Mouse (Mus musculus): ENCODE measurements around the gene Scn2a. TPM values are rescaled to one million over a fixed set of nuclear protein-coding genes. Genes with fewer than 3 reads are reported as not detected.
A peak's percentile ranks its signal among the peaks of the same experiment; 100 is the strongest.

Gene Scn2a
- total and polyA plus RNA-seq, 3 experiments = not detected

DNA sequence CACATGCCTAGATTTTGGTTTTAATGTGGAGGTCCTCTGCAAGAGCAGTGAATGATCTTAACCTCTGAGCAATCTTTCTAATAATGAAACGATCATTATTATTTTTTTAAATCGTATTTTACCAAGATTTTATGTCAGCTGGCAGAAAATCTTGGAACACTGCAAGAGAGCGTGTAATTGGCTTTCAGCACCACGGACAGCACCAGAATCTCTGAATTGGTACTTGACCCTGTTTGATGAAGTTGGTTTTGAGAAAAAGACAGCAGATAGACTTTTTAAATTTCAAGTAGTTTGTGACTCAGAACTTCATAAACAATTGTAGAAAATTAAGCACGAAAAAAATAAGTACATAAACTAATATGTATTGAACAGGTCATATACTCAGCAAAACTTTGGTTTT, 790 bp upstream of the Scn2a start:
- H3K4me3 ChIP-seq (ENCODE audit: control insufficient read depth in 1 of 2, insufficient read depth in 1 of 2, low read depth in 2 of 2, low read length in 2 of 2) = no peak overlapping the region
- no peaks in the 10 kb centered on the region for H3K9me3 ChIP-seq (replicated peaks; ENCODE audit: insufficient read depth, low read length)
- no peaks in the 10 kb centered on the region for H3K79me2 ChIP-seq (ENCODE audit: control insufficient read depth, insufficient read depth, low read length, poor library complexity)
- H3K27me3 ChIP-seq (ENCODE audit: control insufficient read depth in 1 of 2, insufficient read depth in 2 of 2, low read length in 2 of 2) = no peaks in the 10 kb centered on the region
- H3K4me1 ChIP-seq (ENCODE audit: control insufficient read depth in 1 of 2, insufficient read depth in 2 of 2, low read length in 2 of 2) = no peaks in the 10 kb centered on the region
- H3K9ac ChIP-seq (ENCODE audit: control insufficient read depth, low read depth, low read length, poor library complexity, severe bottlenecking) = no peak overlapping the region
- peak; percentile 41 for DNase-seq (ENCODE audit: low read depth, low spot score)
- TF ChIP-seq CHD2 (IDR thresholded peaks at IDR 0.05; ENCODE audit: low read length) (no peak), USF2 (IDR thresholded peaks at IDR 0.05; ENCODE audit: borderline replicate concordance in 1 of 2, insufficient read depth in 1 of 2, low read depth in 1 of 2, low read length in 2 of 2) (no peak), POLR2A (IDR thresholded peaks at IDR 0.05; ENCODE audit: control insufficient read depth in 1 of 2, insufficient read depth in 1 of 2, low read depth in 1 of 2, low read length in 2 of 2, poor library complexity in 1 of 2) (no peak), MAZ (IDR thresholded peaks at IDR 0.05; ENCODE audit: low read depth, low read length) (no peak)
- H3K36me3 ChIP-seq (ENCODE audit: control insufficient read depth in 1 of 2, insufficient read depth in 2 of 2, low read length in 2 of 2) = no peaks in the 10 kb centered on the region
- H3K27ac ChIP-seq (ENCODE audit: control insufficient read depth, low read depth, low read length) = no peak overlapping the region

DNA sequence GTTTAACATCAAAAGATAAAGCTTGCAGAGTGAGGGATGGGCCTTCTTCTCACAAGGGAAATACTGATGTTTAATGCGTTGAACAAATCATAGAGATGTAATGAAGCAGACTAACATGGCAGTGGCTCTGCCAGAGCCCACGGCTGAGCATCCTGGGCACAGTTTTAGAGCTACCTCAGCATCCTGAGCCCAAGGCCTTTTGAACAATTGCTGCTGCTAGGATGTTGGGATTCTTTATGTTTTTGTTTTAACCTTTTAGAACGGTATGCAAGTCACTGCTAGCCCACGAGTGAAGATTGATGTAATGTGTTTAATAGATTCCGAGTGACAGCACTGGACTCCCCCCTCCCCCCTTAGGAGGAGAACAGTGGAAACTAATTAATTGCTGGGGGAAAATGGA, 683 bp downstream of the Scn2a start:
- H3K4me1 ChIP-seq (ENCODE audit: control insufficient read depth in 1 of 2, insufficient read depth in 2 of 2, low read length in 2 of 2) = no peaks in the 10 kb centered on the region
- H3K27ac ChIP-seq (ENCODE audit: control insufficient read depth, low read depth, low read length) = no peak overlapping the region
- DNase-seq (ENCODE audit: low read depth, low spot score) = no peak
- H3K79me2 ChIP-seq (ENCODE audit: control insufficient read depth, insufficient read depth, low read length, poor library complexity) = no peaks in the 10 kb centered on the region
- no peak for TF ChIP-seq POLR2A (IDR thresholded peaks at IDR 0.05; ENCODE audit: control insufficient read depth in 1 of 2, insufficient read depth in 1 of 2, low read depth in 1 of 2, low read length in 2 of 2, poor library complexity in 1 of 2)
- no peaks in the 10 kb centered on the region for H3K27me3 ChIP-seq (ENCODE audit: control insufficient read depth in 1 of 2, insufficient read depth in 2 of 2, low read length in 2 of 2)
- no peak overlapping the region for H3K4me3 ChIP-seq (ENCODE audit: control insufficient read depth in 1 of 2, insufficient read depth in 1 of 2, low read depth in 2 of 2, low read length in 2 of 2)
- no peaks in the 10 kb centered on the region for H3K9me3 ChIP-seq (replicated peaks; ENCODE audit: insufficient read depth, low read length)
- H3K36me3 ChIP-seq (ENCODE audit: control insufficient read depth in 1 of 2, insufficient read depth in 2 of 2, low read length in 2 of 2) = no peaks in the 10 kb centered on the region
- H3K9ac ChIP-seq (ENCODE audit: control insufficient read depth, low read depth, low read length, poor library complexity, severe bottlenecking) = no peak overlapping the region

DNA sequence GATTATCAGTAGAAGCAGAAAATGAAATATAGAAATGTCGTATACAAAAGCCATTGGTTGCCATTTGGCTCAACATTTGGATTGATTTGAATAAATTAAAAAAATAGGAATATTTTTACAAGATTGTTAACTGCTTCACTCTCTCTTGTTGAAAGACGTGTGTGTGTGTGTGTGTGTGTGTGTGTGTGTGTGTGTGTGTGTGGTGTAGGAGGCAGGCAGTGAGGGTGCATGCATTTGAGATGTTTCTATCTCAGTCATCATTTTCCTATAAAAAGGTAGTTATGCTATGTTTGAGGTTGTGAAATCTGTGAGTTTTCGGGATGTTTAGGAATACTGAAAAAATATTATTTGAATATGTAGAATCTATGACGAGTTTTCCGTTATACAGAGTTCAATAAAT, 1.3 kb downstream of the Scn2a start:
- Histone ChIP-seq H3K9me3 (replicated peaks; ENCODE audit: insufficient read depth, low read length) (no peaks in the 10 kb centered on the region), H3K4me1 (ENCODE audit: control insufficient read depth in 1 of 2, insufficient read depth in 2 of 2, low read length in 2 of 2) (no peaks in the 10 kb centered on the region), H3K27me3 (ENCODE audit: control insufficient read depth in 1 of 2, insufficient read depth in 2 of 2, low read length in 2 of 2) (no peaks in the 10 kb centered on the region), H3K4me3 (ENCODE audit: control insufficient read depth in 1 of 2, insufficient read depth in 1 of 2, low read depth in 2 of 2, low read length in 2 of 2) (no peak overlapping the region), H3K27ac (ENCODE audit: control insufficient read depth, low read depth, low read length) (no peak overlapping the region), H3K79me2 (ENCODE audit: control insufficient read depth, insufficient read depth, low read length, poor library complexity) (no peaks in the 10 kb centered on the region), H3K36me3 (ENCODE audit: control insufficient read depth in 1 of 2, insufficient read depth in 2 of 2, low read length in 2 of 2) (no peaks in the 10 kb centered on the region), H3K9ac (ENCODE audit: control insufficient read depth, low read depth, low read length, poor library complexity, severe bottlenecking) (no peak overlapping the region)
- TF ChIP-seq GABPA (IDR thresholded peaks at IDR 0.05; ENCODE audit: low read depth, low read length) (no peak), ZKSCAN1 (IDR thresholded peaks at IDR 0.05; ENCODE audit: low read depth, low read length) (no peak)
- no peak for DNase-seq (ENCODE audit: low read depth, low spot score)

DNA sequence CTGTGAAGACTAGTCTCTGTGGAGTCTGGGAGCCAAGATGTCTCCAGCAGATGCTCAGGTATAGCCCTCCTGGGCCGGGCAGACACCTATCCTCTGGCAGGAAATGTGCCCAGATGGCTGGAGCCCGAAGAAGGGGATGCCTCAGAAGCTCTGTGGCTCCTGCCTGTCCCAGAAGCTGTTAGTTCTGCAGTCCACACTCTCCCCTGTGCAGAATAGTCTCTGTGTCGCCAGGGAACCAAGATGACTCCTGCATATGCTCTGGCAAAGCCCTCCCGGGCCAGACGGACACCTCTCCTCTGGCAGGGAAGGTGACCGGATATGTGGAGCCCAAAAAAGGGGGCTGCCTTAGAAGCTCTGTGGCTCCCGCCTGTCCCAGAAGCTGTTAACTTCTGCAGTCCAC, 32.1 kb downstream of the Scn2a start:
- no peak overlapping the region for H3K9ac ChIP-seq (ENCODE audit: control insufficient read depth, low read depth, low read length, poor library complexity, severe bottlenecking)
- H3K27me3 ChIP-seq (ENCODE audit: control insufficient read depth in 1 of 2, insufficient read depth in 2 of 2, low read length in 2 of 2) = no peaks in the 10 kb centered on the region
- H3K4me1 ChIP-seq (ENCODE audit: control insufficient read depth in 1 of 2, insufficient read depth in 2 of 2, low read length in 2 of 2) = no peaks in the 10 kb centered on the region
- H3K4me3 ChIP-seq (ENCODE audit: control insufficient read depth in 1 of 2, insufficient read depth in 1 of 2, low read depth in 2 of 2, low read length in 2 of 2) = no peak overlapping the region
- no peak for TF ChIP-seq GABPA (IDR thresholded peaks at IDR 0.05; ENCODE audit: low read depth, low read length)
- TF ChIP-seq ZNF384 (IDR thresholded peaks at IDR 0.05; ENCODE audit: low read depth, low read length) = no peak
- no peak for TF ChIP-seq USF1 (IDR thresholded peaks at IDR 0.05; ENCODE audit: low read depth, low read length)
- no peak for TF ChIP-seq POLR2AphosphoS5 (IDR thresholded peaks at IDR 0.05; ENCODE audit: borderline replicate concordance, low read depth, low read length)
- TF ChIP-seq JUND (IDR thresholded peaks at IDR 0.05; ENCODE audit: low read depth, low read length) = no peak
- TF ChIP-seq UBTF (IDR thresholded peaks at IDR 0.05; ENCODE audit: borderline replicate concordance, insufficient read depth, low read depth, low read length) = no peak
- TF ChIP-seq HCFC1 (IDR thresholded peaks at IDR 0.05; ENCODE audit: low read depth, low read length) = no peak
- no peak for TF ChIP-seq KAT2A (conservative IDR thresholded peaks at IDR 0.05; ENCODE audit: low read depth, low read length)
- H3K79me2 ChIP-seq (ENCODE audit: control insufficient read depth, insufficient read depth, low read length, poor library complexity) = no peaks in the 10 kb centered on the region
- DNase-seq (ENCODE audit: low read depth, low spot score) = no peak
- no peaks in the 10 kb centered on the region for H3K36me3 ChIP-seq (ENCODE audit: control insufficient read depth in 1 of 2, insufficient read depth in 2 of 2, low read length in 2 of 2)
- no peaks in the 10 kb centered on the region for H3K9me3 ChIP-seq (replicated peaks; ENCODE audit: insufficient read depth, low read length)
- H3K27ac ChIP-seq (ENCODE audit: control insufficient read depth, low read depth, low read length) = no peak overlapping the region

Measured in MEL (cell line).